Comparison of ENCODE assay signal across 8 mouse cellular contexts in genomic region chr11:6416405-6417034, GRCm38 (mm10). TPM values are rescaled to one million over a fixed set of nuclear protein-coding genes. Genes with fewer than 3 reads are reported as not detected.
DNase-seq lines count a peak whose midpoint lies in the region; ATAC-seq and TF ChIP-seq lines count a peak whose summit lies in the region.

No protein-coding gene starts in this region.

- no peak for TF ChIP-seq CTCF in G1E (IDR thresholded peaks at IDR 0.05; ENCODE audit: low read depth, low read length)
- no peak for TF ChIP-seq CTCF in forebrain, postnatal 0 days (IDR thresholded peaks at IDR 0.05; ENCODE audit: low read depth)

- H3K27ac ChIP-seq in forebrain, postnatal 0 days (ENCODE audit: low read depth, low read length) = peak overlapping the region; percentile 99
- H3K27ac ChIP-seq in lung, embryonic 16.5 days (ENCODE audit: low read length) = peak overlapping the region; percentile 98

- peaks cover 40% of the 10 kb centered on the region for H3K36me3 ChIP-seq in G1E (replicated peaks)
- peaks cover 24% of the 10 kb centered on the region for H3K36me3 ChIP-seq in forebrain, postnatal 0 days (ENCODE audit: insufficient read depth)
- peaks cover 25% of the 10 kb centered on the region for H3K36me3 ChIP-seq in lung, embryonic 16.5 days (ENCODE audit: control insufficient read depth, insufficient read depth, low read length)

- DNase-seq in G1E (ENCODE audit: low spot score) = peak; percentile 75
- peak; percentile 84 to 88 for DNase-seq in cerebellum, adult 18-20 months
- DNase-seq in forebrain, postnatal 0 days = peak; percentile 85
- peak; percentile 86 for DNase-seq in heart, postnatal 4 days
- DNase-seq in layer of hippocampus, adult 9-10 months (ENCODE audit: low spot score) = peak; percentile 42
- peak; percentile 71 for DNase-seq in ovary, adult 18-20 months (ENCODE audit: low spot score)
- peak; percentile 84 for DNase-seq in thymus, postnatal 0 days (ENCODE audit: low spot score)

- no peak; the same call in 1 of the 2 replicates for ATAC-seq in G1E (ENCODE audit: extremely low read depth, insufficient number of reproducible peaks, low FRiP score, poor library complexity, severe bottlenecking)
- ATAC-seq in forebrain, postnatal 0 days = peak; percentile 64
- ATAC-seq in lung, embryonic 16.5 days (ENCODE audit: low read depth) = peak; percentile 61

- peak overlapping the region; percentile 83 for H3K4me3 ChIP-seq in G1E (ENCODE audit: low read depth, low read length)
- peak overlapping the region; percentile 94 for H3K4me3 ChIP-seq in forebrain, postnatal 0 days (ENCODE audit: low read depth, low read length)
- H3K4me3 ChIP-seq in lung, embryonic 16.5 days (ENCODE audit: low read length) = peak overlapping the region; percentile 98

- no peaks in the 10 kb centered on the region for H3K27me3 ChIP-seq in G1E (ENCODE audit: insufficient read depth, low read length)
- no peaks in the 10 kb centered on the region for H3K27me3 ChIP-seq in forebrain, postnatal 0 days (ENCODE audit: insufficient read depth, low read length)
- H3K27me3 ChIP-seq in lung, embryonic 16.5 days (ENCODE audit: control insufficient read depth, insufficient read depth, low read depth, low read length) = no peaks in the 10 kb centered on the region

- no peaks in the 10 kb centered on the region for H3K9me3 ChIP-seq in G1E (replicated peaks)
- H3K9me3 ChIP-seq in forebrain, postnatal 0 days (ENCODE audit: low read length) = no peaks in the 10 kb centered on the region
- no peaks in the 10 kb centered on the region for H3K9me3 ChIP-seq in lung, embryonic 16.5 days (ENCODE audit: control insufficient read depth, low read length)

- H3K4me1 ChIP-seq in G1E (ENCODE audit: insufficient read depth, low read depth, low read length) = peaks cover 33% of the 10 kb centered on the region
- H3K4me1 ChIP-seq in forebrain, postnatal 0 days (ENCODE audit: insufficient read depth) = 0 out of 2 replicates have a peak, but pooled peaks cover 14% of the 10 kb centered on the region
- peaks cover 15% of the 10 kb centered on the region for H3K4me1 ChIP-seq in lung, embryonic 16.5 days (replicated peaks; ENCODE audit: control insufficient read depth, insufficient read depth, low read length)

- peak overlapping the region; percentile 82 for H3K4me2 ChIP-seq in forebrain, postnatal 0 days (ENCODE audit: low read depth)
- H3K4me2 ChIP-seq in lung, embryonic 16.5 days (ENCODE audit: low read depth, low read length) = peak overlapping the region; percentile 98

- under 1% methylated on average over 30 of the region's 30 CpGs for WGBS in forebrain, postnatal 0 days
- under 1% methylated on average over 30 of the region's 30 CpGs for WGBS in lung, embryonic 16.5 days

- peak overlapping the region; percentile 99 for H3K9ac ChIP-seq in forebrain, postnatal 0 days
- H3K9ac ChIP-seq in lung, embryonic 16.5 days (ENCODE audit: low read length) = peak overlapping the region; percentile 97

RNA-seq across cellular contexts. Expression of gene Ppia, which starts 1.3 kb away (rescaled TPM):
- total RNA-seq in G1E (2014; fragmentation: Nextera tagmentation) (1,642 and 2,027 TPM in 2 replicates), G1E (2017) (3,073 and 3,673 TPM in 2 replicates)
- 182 and 196 TPM in 2 replicates for polyA plus RNA-seq in G1E (2012)
- total RNA-seq in forebrain, postnatal 0 days (2014; rRNA removed) = 3,025 and 4,002 TPM in 2 replicates
- 5,423 and 7,006 TPM in 2 replicates for polyA plus RNA-seq in forebrain, postnatal 0 days (2015; fragmentation: Nextera tagmentation; extraction: Ambion mirVana)
- 1,000 to 10,000 TPM; 1,521 to 1,568 TPM for total RNA-seq in heart, postnatal 4 days (2021)
- polyA plus RNA-seq in lung, embryonic 16.5 days (2015; fragmentation: Nextera tagmentation; extraction: Ambion mirVana) = 5,388 and 5,620 TPM in 2 replicates
- polyA plus RNA-seq in thymus, postnatal 0 days (2015; fragmentation: Nextera tagmentation; extraction: Ambion mirVana) = 7,546 and 8,495 TPM in 2 replicates

RNA-seq across cellular contexts. Expression of gene Zmiz2, which starts 27.6 kb away (rescaled TPM):
- total RNA-seq in G1E (2014; fragmentation: Nextera tagmentation) = 63.4 and 75.4 TPM in 2 replicates
- total RNA-seq in G1E (2017) = 6.0 and 7.1 TPM in 2 replicates
- polyA plus RNA-seq in G1E (2012) = 245 and 292 TPM in 2 replicates
- total RNA-seq in forebrain, postnatal 0 days (2014; rRNA removed) = 109 and 129 TPM in 2 replicates
- 38.1 and 43.8 TPM in 2 replicates for polyA plus RNA-seq in forebrain, postnatal 0 days (2015; fragmentation: Nextera tagmentation; extraction: Ambion mirVana)
- total RNA-seq in heart, postnatal 4 days (2021) = 10 to 100 TPM; 46.8 to 49.1 TPM
- polyA plus RNA-seq in lung, embryonic 16.5 days (2015; fragmentation: Nextera tagmentation; extraction: Ambion mirVana) = 9.3 and 10.9 TPM in 2 replicates
- polyA plus RNA-seq in thymus, postnatal 0 days (2015; fragmentation: Nextera tagmentation; extraction: Ambion mirVana) = 12.2 and 14.9 TPM in 2 replicates

RNA-seq across cellular contexts. Expression of gene H2afv, which starts 27.7 kb away (rescaled TPM):
- total RNA-seq in G1E (2014; fragmentation: Nextera tagmentation) = 53.2 and 62.9 TPM in 2 replicates
- 77.3 and 92.1 TPM in 2 replicates for total RNA-seq in G1E (2017)
- 68.1 and 97.5 TPM in 2 replicates for polyA plus RNA-seq in G1E (2012)
- total RNA-seq in forebrain, postnatal 0 days (2014; rRNA removed) = 55.3 and 68.0 TPM in 2 replicates
- 185 and 235 TPM in 2 replicates for polyA plus RNA-seq in forebrain, postnatal 0 days (2015; fragmentation: Nextera tagmentation; extraction: Ambion mirVana)
- 100 to 1,000 TPM; 125 to 126 TPM for total RNA-seq in heart, postnatal 4 days (2021)
- 581 and 621 TPM in 2 replicates for polyA plus RNA-seq in lung, embryonic 16.5 days (2015; fragmentation: Nextera tagmentation; extraction: Ambion mirVana)
- 715 and 776 TPM in 2 replicates for polyA plus RNA-seq in thymus, postnatal 0 days (2015; fragmentation: Nextera tagmentation; extraction: Ambion mirVana)

RNA-seq across cellular contexts. Expression of gene Purb, which starts 59.2 kb away (rescaled TPM):
- total RNA-seq in G1E (2014; fragmentation: Nextera tagmentation) = 38.2 and 43.9 TPM in 2 replicates
- 32.0 and 34.5 TPM in 2 replicates for total RNA-seq in G1E (2017)
- polyA plus RNA-seq in G1E (2012) = 7.8 and 8.9 TPM in 2 replicates
- 49.9 and 53.5 TPM in 2 replicates for total RNA-seq in forebrain, postnatal 0 days (2014; rRNA removed)
- polyA plus RNA-seq in forebrain, postnatal 0 days (2015; fragmentation: Nextera tagmentation; extraction: Ambion mirVana) = 10.9 and 18.6 TPM in 2 replicates
- total RNA-seq in heart, postnatal 4 days (2021) = 10 to 100 TPM; 81.8 to 84.6 TPM
- 31.2 and 32.6 TPM in 2 replicates for polyA plus RNA-seq in lung, embryonic 16.5 days (2015; fragmentation: Nextera tagmentation; extraction: Ambion mirVana)
- polyA plus RNA-seq in thymus, postnatal 0 days (2015; fragmentation: Nextera tagmentation; extraction: Ambion mirVana) = 17.8 and 22.5 TPM in 2 replicates

Comparison
In these comparisons a context has a peak if more than half of its experiments do, and no peak if none do; other contexts are left out.
1. RNA of gene Ppia, which starts 1.3 kb away (polyA plus RNA-seq): 7,546 to 8,495 TPM in thymus, postnatal 0 days, 5,388 to 5,620 TPM in lung, embryonic 16.5 days and 5,423 to 7,006 TPM in forebrain, postnatal 0 days; 182 to 196 TPM in G1E; every median in the first group is over 10 times any median in the second.
2. Peak in every context shown above with its lines, with median percentiles within 50 percentile points of each other: DNase-seq and H3K4me3 ChIP-seq.